Mouse (Mus musculus): ENCODE data around the gene Tsks. TPM values are rescaled to one million over a fixed set of nuclear protein-coding genes. Genes with fewer than 3 reads are reported as not detected.

Tsks gene
- polyA plus RNA-seq, 1 experiment from 2014 or later: not detected

DNA sequence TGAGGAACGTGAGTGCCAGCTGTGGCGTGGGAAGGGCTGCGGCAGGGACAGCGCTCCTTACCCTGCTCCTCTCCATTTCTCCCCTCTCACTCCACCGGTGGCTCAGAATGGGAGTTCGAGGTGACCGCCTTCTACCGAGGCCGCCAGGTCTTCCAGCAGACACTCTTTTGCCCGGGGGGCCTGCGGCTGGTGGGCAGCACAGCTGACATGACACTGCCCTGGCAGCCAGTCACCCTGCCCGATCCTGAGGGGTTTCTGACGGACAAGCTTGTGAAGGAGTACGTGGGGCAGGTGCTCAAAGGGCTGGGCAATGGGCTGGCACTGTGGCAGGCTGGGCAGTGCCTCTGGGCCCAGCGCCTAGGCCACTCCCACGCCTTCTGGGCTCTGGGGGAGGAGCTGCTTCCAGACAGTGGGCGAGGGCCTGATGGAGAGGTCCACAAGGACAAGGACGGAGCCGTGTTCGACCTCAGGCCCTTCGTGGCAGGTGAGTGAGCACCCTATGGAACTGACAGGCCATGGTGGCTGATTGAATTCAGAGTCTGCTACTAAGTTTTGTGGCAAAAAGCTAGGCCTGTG is 57.6 kb downstream of the Tsks start:
- WGBS (ENCODE audit: insufficient replicate concordance): 85% methylated on average over 21 of the region's 21 CpGs
- no peak for ATAC-seq (replicated peaks; ENCODE audit: insufficient number of reproducible peaks, low FRiP score, low TSS enrichment)
- Histone ChIP-seq H3K27ac (ENCODE audit: low read depth, low read length) (no peak overlapping the region; the same call in 1 of the 2 replicates), H3K9ac (ENCODE audit: low read depth, low read length) (no peak overlapping the region), H3K36me3 (ENCODE audit: control insufficient read depth, insufficient read depth, low read length) (peaks cover 35% of the 10 kb centered on the region), H3K9me3 (replicated peaks; ENCODE audit: control insufficient read depth, low read length) (no peaks in the 10 kb centered on the region), H3K27me3 (ENCODE audit: control insufficient read depth, insufficient read depth, low read length) (no peaks in the 10 kb centered on the region), H3K4me3 (ENCODE audit: low read depth, low read length) (no peak overlapping the region), H3K4me1 (ENCODE audit: control insufficient read depth, insufficient read depth, low read length) (peaks cover 27% of the 10 kb centered on the region), H3K4me2 (no peak overlapping the region)

DNA sequence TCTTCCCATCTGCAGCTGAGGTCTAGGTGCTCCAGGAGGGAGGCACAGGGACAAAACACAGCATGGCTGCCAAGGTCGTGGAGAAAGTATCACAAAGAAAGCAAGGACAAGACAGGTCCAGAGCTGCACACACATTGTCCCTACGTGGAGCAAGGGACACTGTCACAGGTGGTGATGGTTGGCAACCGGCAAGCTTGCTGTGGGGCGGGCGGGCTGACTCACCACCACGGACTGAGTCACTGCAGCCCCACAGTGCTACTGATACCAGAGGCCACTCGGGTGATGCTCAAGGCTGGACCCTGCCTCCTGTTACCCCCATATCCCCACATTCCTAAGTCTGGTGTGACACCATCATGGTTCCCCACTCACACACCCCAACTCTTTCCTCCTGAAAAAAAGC is 59.4 kb downstream of the Tsks start:
- H3K27ac ChIP-seq (ENCODE audit: low read depth, low read length): no peak overlapping the region
- ATAC-seq (replicated peaks; ENCODE audit: insufficient number of reproducible peaks, low FRiP score, low TSS enrichment): no peak
- H3K4me1 ChIP-seq (ENCODE audit: control insufficient read depth, insufficient read depth, low read length): peaks cover 19% of the 10 kb centered on the region
- no peaks in the 10 kb centered on the region for H3K27me3 ChIP-seq (ENCODE audit: control insufficient read depth, insufficient read depth, low read length)
- peaks cover 52% of the 10 kb centered on the region for H3K36me3 ChIP-seq (ENCODE audit: control insufficient read depth, insufficient read depth, low read length)
- H3K9ac ChIP-seq (ENCODE audit: low read depth, low read length): no peak overlapping the region
- H3K4me2 ChIP-seq: no peak overlapping the region
- no peak overlapping the region for H3K4me3 ChIP-seq (ENCODE audit: low read depth, low read length)
- no peaks in the 10 kb centered on the region for H3K9me3 ChIP-seq (replicated peaks; ENCODE audit: control insufficient read depth, low read length)
- 91% methylated on average over 7 of the region's 7 CpGs for WGBS (ENCODE audit: insufficient replicate concordance)

DNA sequence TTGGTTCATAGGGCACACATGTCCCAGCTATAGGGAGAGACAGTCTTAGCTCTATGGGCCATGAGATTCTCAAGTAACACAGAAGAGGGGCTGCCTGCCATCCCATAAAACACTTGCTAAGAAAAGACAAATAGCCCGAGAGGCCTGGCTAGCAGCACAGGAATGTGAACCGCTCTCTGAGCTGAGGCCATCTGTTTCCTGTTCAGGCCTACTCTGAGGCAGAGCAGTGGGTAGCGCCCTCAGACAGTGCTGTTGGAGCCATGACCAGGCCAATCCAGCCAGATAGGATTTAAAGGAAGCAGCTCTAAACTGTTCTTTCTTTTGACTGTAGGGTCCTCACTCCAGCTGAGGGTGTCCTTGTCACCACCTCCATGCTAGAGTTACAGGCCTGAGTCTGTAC is 61.5 kb downstream of the Tsks start:
- no peaks in the 10 kb centered on the region for H3K27me3 ChIP-seq (ENCODE audit: control insufficient read depth, insufficient read depth, low read length)
- no peak overlapping the region for H3K4me2 ChIP-seq
- no peak for ATAC-seq (replicated peaks; ENCODE audit: insufficient number of reproducible peaks, low FRiP score, low TSS enrichment)
- H3K4me1 ChIP-seq (ENCODE audit: control insufficient read depth, insufficient read depth, low read length): peaks cover 7% of the 10 kb centered on the region
- peak overlapping the region; percentile 47; the same call in 1 of the 2 replicates for H3K27ac ChIP-seq (ENCODE audit: low read depth, low read length)
- no peaks in the 10 kb centered on the region for H3K9me3 ChIP-seq (replicated peaks; ENCODE audit: control insufficient read depth, low read length)
- no peak overlapping the region for H3K4me3 ChIP-seq (ENCODE audit: low read depth, low read length)
- H3K36me3 ChIP-seq (ENCODE audit: control insufficient read depth, insufficient read depth, low read length): peaks cover 67% of the 10 kb centered on the region
- H3K9ac ChIP-seq (ENCODE audit: low read depth, low read length): no peak overlapping the region
- 64% methylated on average over 3 of the region's 3 CpGs for WGBS (ENCODE audit: insufficient replicate concordance)

DNA sequence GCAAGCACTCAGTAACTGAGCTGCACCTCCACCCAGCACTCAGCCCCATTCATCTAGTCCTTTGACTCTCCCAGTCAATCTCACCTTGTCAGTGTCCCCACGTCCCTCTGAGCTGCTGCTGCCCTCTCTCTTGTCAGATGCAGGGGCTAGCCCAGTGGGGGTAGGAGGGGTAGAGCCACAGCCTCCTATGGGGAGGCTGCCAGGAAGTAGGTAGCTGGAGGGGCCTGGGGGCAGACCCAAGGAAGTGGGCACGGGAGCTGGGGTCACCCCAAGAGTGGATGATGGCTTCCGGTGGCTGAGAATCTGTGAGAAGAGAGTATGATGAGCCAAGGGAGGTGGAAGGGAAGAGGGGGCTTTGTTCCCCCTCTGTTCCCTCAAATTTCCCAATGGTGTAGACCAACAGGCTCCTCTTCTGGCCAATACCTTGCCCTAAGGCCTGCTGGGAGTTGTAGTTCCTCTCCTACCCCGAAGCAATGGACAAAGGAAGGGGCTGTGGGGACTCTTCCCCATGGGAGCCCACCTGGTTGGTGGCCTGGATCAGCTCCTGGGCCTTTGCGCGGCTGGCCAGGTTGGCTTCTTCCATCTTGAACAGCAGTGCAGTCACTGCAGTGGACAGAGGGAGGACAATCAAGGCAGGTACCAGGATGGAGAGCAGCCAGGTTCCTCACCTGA is 62.5 kb downstream of the Tsks start:
- peaks cover 73% of the 10 kb centered on the region for H3K36me3 ChIP-seq (ENCODE audit: control insufficient read depth, insufficient read depth, low read length)
- no peaks in the 10 kb centered on the region for H3K9me3 ChIP-seq (replicated peaks; ENCODE audit: control insufficient read depth, low read length)
- no peaks in the 10 kb centered on the region for H3K27me3 ChIP-seq (ENCODE audit: control insufficient read depth, insufficient read depth, low read length)
- H3K9ac ChIP-seq (ENCODE audit: low read depth, low read length): no peak overlapping the region
- 0 out of 2 replicates have a peak, but pooled peaks cover 2% of the 10 kb centered on the region for H3K4me1 ChIP-seq (ENCODE audit: control insufficient read depth, insufficient read depth, low read length)
- 89% methylated on average over 6 of the region's 6 CpGs for WGBS (ENCODE audit: insufficient replicate concordance)
- no peak for ATAC-seq (replicated peaks; ENCODE audit: insufficient number of reproducible peaks, low FRiP score, low TSS enrichment)
- H3K4me2 ChIP-seq: no peak overlapping the region
- no peak overlapping the region for H3K27ac ChIP-seq (ENCODE audit: low read depth, low read length)
- no peak overlapping the region for H3K4me3 ChIP-seq (ENCODE audit: low read depth, low read length)

DNA sequence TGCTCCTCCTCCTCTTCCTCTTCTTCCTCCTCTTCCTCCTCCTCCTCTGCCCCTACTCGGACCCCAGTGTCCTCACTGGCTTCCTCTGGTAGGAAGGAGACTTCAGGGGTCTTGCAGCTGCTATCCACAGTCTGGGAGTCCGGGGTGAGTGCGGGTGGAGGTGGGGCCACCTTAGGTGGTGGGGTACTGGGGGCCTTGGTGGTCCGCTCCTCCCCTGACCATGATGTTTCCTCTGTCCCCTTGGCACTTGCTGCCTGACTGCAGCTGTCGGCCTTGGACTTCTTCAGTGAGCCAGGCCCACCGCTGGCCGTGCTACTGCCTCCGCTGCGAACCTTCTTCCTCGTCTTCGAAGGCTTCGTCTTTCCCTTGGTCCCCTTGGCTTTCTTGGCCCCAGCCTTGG is 63.5 kb downstream of the Tsks start:
- 94% methylated on average over 12 of the region's 12 CpGs for WGBS (ENCODE audit: insufficient replicate concordance)
- no peaks in the 10 kb centered on the region for H3K27me3 ChIP-seq (ENCODE audit: control insufficient read depth, insufficient read depth, low read length)
- no peak overlapping the region for H3K27ac ChIP-seq (ENCODE audit: low read depth, low read length)
- H3K36me3 ChIP-seq (ENCODE audit: control insufficient read depth, insufficient read depth, low read length): peaks cover 71% of the 10 kb centered on the region
- H3K9ac ChIP-seq (ENCODE audit: low read depth, low read length): no peak overlapping the region
- H3K4me1 ChIP-seq (ENCODE audit: control insufficient read depth, insufficient read depth, low read length): 0 out of 2 replicates have a peak, but pooled peaks cover 2% of the 10 kb centered on the region
- H3K4me3 ChIP-seq (ENCODE audit: low read depth, low read length): no peak overlapping the region
- no peak for ATAC-seq (replicated peaks; ENCODE audit: insufficient number of reproducible peaks, low FRiP score, low TSS enrichment)
- H3K9me3 ChIP-seq (replicated peaks; ENCODE audit: control insufficient read depth, low read length): no peaks in the 10 kb centered on the region
- H3K4me2 ChIP-seq: no peak overlapping the region

DNA sequence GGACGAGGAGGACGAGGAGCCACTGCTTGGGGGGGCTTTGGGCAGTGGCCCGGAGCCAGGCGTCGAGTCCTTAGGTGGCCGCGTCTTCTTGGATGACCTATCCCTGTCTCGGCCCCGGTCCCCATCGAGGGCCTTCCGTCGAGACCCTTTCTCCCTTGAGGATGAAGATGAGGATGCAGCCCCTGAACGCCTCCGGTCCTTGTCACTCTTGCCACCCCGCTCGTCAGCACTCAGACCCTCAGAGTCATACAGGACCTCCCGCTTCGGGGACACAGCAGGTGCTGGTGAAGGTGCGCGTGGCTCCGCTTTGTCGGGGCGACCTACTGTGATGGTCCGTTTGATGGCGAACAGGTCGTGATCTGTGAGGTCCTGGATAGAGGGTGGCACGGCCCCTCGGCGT is 64.1 kb downstream of the Tsks start:
- 91% methylated on average over 28 of the region's 29 CpGs for WGBS (ENCODE audit: insufficient replicate concordance)
- no peaks in the 10 kb centered on the region for H3K9me3 ChIP-seq (replicated peaks; ENCODE audit: control insufficient read depth, low read length)
- H3K4me1 ChIP-seq (ENCODE audit: control insufficient read depth, insufficient read depth, low read length): no peaks in the 10 kb centered on the region
- peaks cover 72% of the 10 kb centered on the region for H3K36me3 ChIP-seq (ENCODE audit: control insufficient read depth, insufficient read depth, low read length)
- H3K4me2 ChIP-seq: no peak overlapping the region
- no peaks in the 10 kb centered on the region for H3K27me3 ChIP-seq (ENCODE audit: control insufficient read depth, insufficient read depth, low read length)
- no peak for ATAC-seq (replicated peaks; ENCODE audit: insufficient number of reproducible peaks, low FRiP score, low TSS enrichment)
- no peak overlapping the region for H3K9ac ChIP-seq (ENCODE audit: low read depth, low read length)
- H3K4me3 ChIP-seq (ENCODE audit: low read depth, low read length): no peak overlapping the region
- H3K27ac ChIP-seq (ENCODE audit: low read depth, low read length): no peak overlapping the region

Other genes with a start within 250 kb of the Tsks start
- not detected in 2 replicates for gene Izumo2, start 234.5 kb upstream of the Tsks start, polyA plus RNA-seq (2014; fragmentation: Nextera tagmentation; extraction: Ambion mirVana)
- gene Vrk3, start 194.8 kb upstream of the Tsks start, polyA plus RNA-seq (2014; fragmentation: Nextera tagmentation; extraction: Ambion mirVana): 30.6 and 34.1 TPM in 2 replicates
- 0.58 and 1.2 TPM in 2 replicates for gene Zfp473, start 192.2 kb upstream of the Tsks start, polyA plus RNA-seq (2014; fragmentation: Nextera tagmentation; extraction: Ambion mirVana)
- gene Nup62, start 127.1 kb upstream of the Tsks start, polyA plus RNA-seq (2014; fragmentation: Nextera tagmentation; extraction: Ambion mirVana): 49.0 and 57.5 TPM in 2 replicates
- gene Il4i1, start 126.8 kb upstream of the Tsks start, polyA plus RNA-seq (2014; fragmentation: Nextera tagmentation; extraction: Ambion mirVana): 0.14 and 1.2 TPM in 2 replicates
- gene Atf5, start 126.5 kb upstream of the Tsks start, polyA plus RNA-seq (2014; fragmentation: Nextera tagmentation; extraction: Ambion mirVana): 1.6 and 1.9 TPM in 2 replicates
- gene Akt1s1, start 94.2 kb upstream of the Tsks start, polyA plus RNA-seq (2014; fragmentation: Nextera tagmentation; extraction: Ambion mirVana): 38.6 and 53.9 TPM in 2 replicates
- gene Tbc1d17, start 94.1 kb upstream of the Tsks start, polyA plus RNA-seq (2014; fragmentation: Nextera tagmentation; extraction: Ambion mirVana): 48.2 and 49.2 TPM in 2 replicates
- 18.9 and 19.2 TPM in 2 replicates for gene Pnkp, start 86.1 kb upstream of the Tsks start, polyA plus RNA-seq (2014; fragmentation: Nextera tagmentation; extraction: Ambion mirVana)
- gene Ptov1, start 73.4 kb upstream of the Tsks start, polyA plus RNA-seq (2014; fragmentation: Nextera tagmentation; extraction: Ambion mirVana): 205 and 218 TPM in 2 replicates
- 47.3 and 51.9 TPM in 2 replicates for gene Med25, start 50.5 kb upstream of the Tsks start, polyA plus RNA-seq (2014; fragmentation: Nextera tagmentation; extraction: Ambion mirVana)
- 12.2 and 12.8 TPM in 2 replicates for gene Fuz, start 47.1 kb upstream of the Tsks start, polyA plus RNA-seq (2014; fragmentation: Nextera tagmentation; extraction: Ambion mirVana)
- gene Ap2a1, start 13.7 kb upstream of the Tsks start, polyA plus RNA-seq (2014; fragmentation: Nextera tagmentation; extraction: Ambion mirVana): 69.1 and 77.3 TPM in 2 replicates
- gene Cpt1c, start 31.6 kb downstream of the Tsks start, polyA plus RNA-seq (2014; fragmentation: Nextera tagmentation; extraction: Ambion mirVana): 10.0 and 10.5 TPM in 2 replicates
- gene Prmt1, start 43.4 kb downstream of the Tsks start, polyA plus RNA-seq (2014; fragmentation: Nextera tagmentation; extraction: Ambion mirVana): 179 and 194 TPM in 2 replicates
- 57.3 and 61.4 TPM in 2 replicates for gene Irf3, start 54.4 kb downstream of the Tsks start, polyA plus RNA-seq (2014; fragmentation: Nextera tagmentation; extraction: Ambion mirVana)
- gene Bcl2l12, start 55.5 kb downstream of the Tsks start, polyA plus RNA-seq (2014; fragmentation: Nextera tagmentation; extraction: Ambion mirVana): 41.0 and 43.2 TPM in 2 replicates
- 37.9 and 42.5 TPM in 2 replicates for gene Scaf1, start 73.2 kb downstream of the Tsks start, polyA plus RNA-seq (2014; fragmentation: Nextera tagmentation; extraction: Ambion mirVana)
- gene Rras, start 74.8 kb downstream of the Tsks start, polyA plus RNA-seq (2014; fragmentation: Nextera tagmentation; extraction: Ambion mirVana): 74.4 and 76.1 TPM in 2 replicates
- 7.9 and 12.1 TPM in 2 replicates for gene Prr12, start 109.7 kb downstream of the Tsks start, polyA plus RNA-seq (2014; fragmentation: Nextera tagmentation; extraction: Ambion mirVana)
- gene Nosip, start 119.2 kb downstream of the Tsks start, polyA plus RNA-seq (2014; fragmentation: Nextera tagmentation; extraction: Ambion mirVana): 54.2 and 58.9 TPM in 2 replicates
- 11.7 and 13.3 TPM in 2 replicates for gene Prrg2, start 119.5 kb downstream of the Tsks start, polyA plus RNA-seq (2014; fragmentation: Nextera tagmentation; extraction: Ambion mirVana)
- 339 and 341 TPM in 2 replicates for gene Rcn3, start 149.0 kb downstream of the Tsks start, polyA plus RNA-seq (2014; fragmentation: Nextera tagmentation; extraction: Ambion mirVana)
- 15.1 and 20.5 TPM in 2 replicates for gene Fcgrt, start 160.6 kb downstream of the Tsks start, polyA plus RNA-seq (2014; fragmentation: Nextera tagmentation; extraction: Ambion mirVana)
- 1,168 and 1,305 TPM in 2 replicates for gene Rps11, start 181.2 kb downstream of the Tsks start, polyA plus RNA-seq (2014; fragmentation: Nextera tagmentation; extraction: Ambion mirVana)
- gene Rpl13a, start 185.6 kb downstream of the Tsks start, polyA plus RNA-seq (2014; fragmentation: Nextera tagmentation; extraction: Ambion mirVana): 981 and 1,056 TPM in 2 replicates
- gene Gm45713, start 193.0 kb downstream of the Tsks start, polyA plus RNA-seq (2014; fragmentation: Nextera tagmentation; extraction: Ambion mirVana): 0.21 TPM in 2 replicates
- 1.6 and 2.5 TPM in 2 replicates for gene Flt3l, start 193.2 kb downstream of the Tsks start, polyA plus RNA-seq (2014; fragmentation: Nextera tagmentation; extraction: Ambion mirVana)
- 99.1 and 99.6 TPM in 2 replicates for gene Pih1d1, start 211.1 kb downstream of the Tsks start, polyA plus RNA-seq (2014; fragmentation: Nextera tagmentation; extraction: Ambion mirVana)
- 28.7 and 28.9 TPM in 2 replicates for gene Aldh16a1, start 211.4 kb downstream of the Tsks start, polyA plus RNA-seq (2014; fragmentation: Nextera tagmentation; extraction: Ambion mirVana)
- gene Slc17a7, start 220.7 kb downstream of the Tsks start, polyA plus RNA-seq (2014; fragmentation: Nextera tagmentation; extraction: Ambion mirVana): 3.0 and 3.7 TPM in 2 replicates
- gene Gfy, start 236.4 kb downstream of the Tsks start, polyA plus RNA-seq (2014; fragmentation: Nextera tagmentation; extraction: Ambion mirVana): not detected in 2 replicates
- gene Pth2, start 237.8 kb downstream of the Tsks start, polyA plus RNA-seq (2014; fragmentation: Nextera tagmentation; extraction: Ambion mirVana): 0.68 TPM in 1 of 2 replicates, not detected in the other

Data from heart, embryonic 11.5 days (tissue).